Mouse (Mus musculus): ENCODE data around the gene Nuf2. TPM values are rescaled to one million over a fixed set of nuclear protein-coding genes. Genes with fewer than 3 reads are reported as not detected.

Gene Nuf2
- total RNA-seq (2023): 10 to 100 TPM; 36.5 to 41.0 TPM

GRCm38 (mm10) chr1:169530876-169531701 lies at the start of gene Nuf2:
TSS of gene Nuf2 (minus strand) at chr1:169531464.

Other genes with a start within 250 kb of the Nuf2 start
- under 1 TPM in 1 of 2 experiments, not detected in 1; 0.38 TPM for gene Rgs5, start 124.0 kb upstream of the Nuf2 start, total RNA-seq (2023)
- gene Rgs4, start 216.2 kb upstream of the Nuf2 start, total RNA-seq (2023): under 1 TPM in 1 of 2 experiments, not detected in 1; 0.13 TPM